Mouse (Mus musculus): Measurements from ENCODE around the gene Pdlim4. TPM values are rescaled to one million over a fixed set of nuclear protein-coding genes. Genes with fewer than 3 reads are reported as not detected.
"Not testable (repeated sequence)": the region's sequence is repeated elsewhere in the genome, so short reads cannot be mapped to it uniquely, and the experiment has no call there.

The Pdlim4 gene
- total and polyA plus RNA-seq, 2 experiments from 2014 or later = 30.9 to 47.9 TPM

GRCm38 (mm10) chr11:54056132-54056531, 12.7 kb downstream of the Pdlim4 start:
- Histone ChIP-seq H3K4me1 (ENCODE audit: insufficient read depth) (peaks cover 17% of the 10 kb centered on the region), H3K9me3 (ENCODE audit: low read length) (no peaks in the 10 kb centered on the region), H3K27me3 (ENCODE audit: insufficient read depth, low read length) (no peaks in the 10 kb centered on the region), H3K36me3 (ENCODE audit: insufficient read depth) (no peaks in the 10 kb centered on the region), H3K9ac (no peak overlapping the region), H3K4me2 (ENCODE audit: low read depth) (no peak overlapping the region), H3K4me3 (ENCODE audit: low read depth, low read length) (no peak overlapping the region), H3K27ac (ENCODE audit: low read depth, low read length) (no peak overlapping the region)
- TF ChIP-seq CTCF (IDR thresholded peaks at IDR 0.05; ENCODE audit: low read depth) = peak; percentile 32; the same call in 1 of the 2 replicates
- peak; percentile 45 for DNase-seq
- 0 out of 2 replicates have a peak, but pooled peaks have one; percentile 2 for ATAC-seq
- WGBS = 31% methylated on average over 8 of the region's 8 CpGs

DNA sequence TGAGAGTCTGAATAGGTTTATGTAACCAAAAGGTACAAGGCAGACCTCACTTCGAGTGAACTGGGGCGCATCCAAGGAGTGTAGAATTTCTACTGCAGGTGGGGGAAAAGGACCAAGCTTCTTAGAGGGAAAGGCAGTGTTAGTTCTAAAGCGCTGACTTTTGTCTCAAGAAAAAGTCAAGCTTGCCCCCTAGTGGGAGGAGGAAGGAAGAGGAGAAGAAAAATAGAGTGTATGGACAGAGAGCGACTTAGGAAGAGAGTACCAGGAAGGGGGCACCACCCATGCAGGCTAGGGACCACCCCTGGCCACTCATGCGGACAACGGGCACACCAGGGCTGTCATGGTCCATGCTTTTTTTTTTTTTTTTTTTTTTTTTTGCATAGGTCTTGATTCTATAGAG, 14.6 kb downstream of the Pdlim4 start:
- DNase-seq = peak; percentile 73
- Histone ChIP-seq H3K9me3 (ENCODE audit: low read length) (no peaks in the 10 kb centered on the region), H3K27ac (ENCODE audit: low read depth, low read length) (no peak overlapping the region), H3K4me3 (ENCODE audit: low read depth, low read length) (no peak overlapping the region), H3K9ac (no peak overlapping the region), H3K36me3 (ENCODE audit: insufficient read depth) (no peaks in the 10 kb centered on the region), H3K4me2 (ENCODE audit: low read depth) (no peak overlapping the region), H3K27me3 (ENCODE audit: insufficient read depth, low read length) (no peaks in the 10 kb centered on the region), H3K4me1 (ENCODE audit: insufficient read depth) (peaks cover 13% of the 10 kb centered on the region)
- no peak; the same call in 1 of the 2 replicates for ATAC-seq
- TF ChIP-seq CTCF (IDR thresholded peaks at IDR 0.05; ENCODE audit: low read depth) = peak; percentile 83
- 42% methylated on average over 6 of the region's 6 CpGs for WGBS

DNA sequence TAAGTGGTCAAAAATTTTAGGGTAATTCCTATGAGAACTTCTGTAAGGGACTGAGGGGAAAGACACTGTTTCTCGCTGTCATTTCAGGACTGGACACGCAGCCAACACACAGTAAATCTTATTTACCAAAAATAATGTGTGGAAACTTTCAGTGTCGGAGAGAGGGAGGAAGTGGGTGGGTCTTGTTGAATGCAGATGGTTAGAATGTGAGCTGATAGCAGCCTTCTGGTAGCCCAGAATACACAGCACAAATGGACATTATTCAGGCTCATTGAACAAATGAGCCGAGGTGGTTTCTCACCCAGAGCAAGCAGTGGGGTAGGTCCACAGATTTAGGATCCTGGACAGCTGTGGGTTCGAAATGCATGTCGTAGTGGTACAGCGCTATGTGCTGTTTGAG, 15.7 kb downstream of the Pdlim4 start:
- Histone ChIP-seq H3K36me3 (ENCODE audit: insufficient read depth) (no peaks in the 10 kb centered on the region), H3K27me3 (ENCODE audit: insufficient read depth, low read length) (no peaks in the 10 kb centered on the region), H3K9ac (no peak overlapping the region), H3K27ac (ENCODE audit: low read depth, low read length) (no peak overlapping the region), H3K4me2 (ENCODE audit: low read depth) (no peak overlapping the region), H3K9me3 (ENCODE audit: low read length) (no peaks in the 10 kb centered on the region), H3K4me3 (ENCODE audit: low read depth, low read length) (no peak overlapping the region), H3K4me1 (ENCODE audit: insufficient read depth) (peaks cover 1% of the 10 kb centered on the region)
- TF ChIP-seq CTCF (IDR thresholded peaks at IDR 0.05; ENCODE audit: low read depth) = no peak
- no peak for ATAC-seq
- DNase-seq = no peak
- 86% methylated on average over 7 of the region's 7 CpGs for WGBS

GRCm38 (mm10) chr11:54052128-54052527, 16.7 kb downstream of the Pdlim4 start:
- Histone ChIP-seq H3K4me2 (ENCODE audit: low read depth) (no peak overlapping the region), H3K36me3 (ENCODE audit: insufficient read depth) (no peaks in the 10 kb centered on the region), H3K4me1 (ENCODE audit: insufficient read depth) (no peaks in the 10 kb centered on the region), H3K4me3 (ENCODE audit: low read depth, low read length) (no peak overlapping the region), H3K9me3 (ENCODE audit: low read length) (no peaks in the 10 kb centered on the region), H3K9ac (no peak overlapping the region), H3K27me3 (ENCODE audit: insufficient read depth, low read length) (no peaks in the 10 kb centered on the region), H3K27ac (ENCODE audit: low read depth, low read length) (no peak overlapping the region)
- DNase-seq (no peak), ATAC-seq (no peak)
- whole genome bisulfite sequencing = 93% methylated on average over 5 of the region's 5 CpGs
- no peak for TF ChIP-seq CTCF (IDR thresholded peaks at IDR 0.05; ENCODE audit: low read depth)

DNA sequence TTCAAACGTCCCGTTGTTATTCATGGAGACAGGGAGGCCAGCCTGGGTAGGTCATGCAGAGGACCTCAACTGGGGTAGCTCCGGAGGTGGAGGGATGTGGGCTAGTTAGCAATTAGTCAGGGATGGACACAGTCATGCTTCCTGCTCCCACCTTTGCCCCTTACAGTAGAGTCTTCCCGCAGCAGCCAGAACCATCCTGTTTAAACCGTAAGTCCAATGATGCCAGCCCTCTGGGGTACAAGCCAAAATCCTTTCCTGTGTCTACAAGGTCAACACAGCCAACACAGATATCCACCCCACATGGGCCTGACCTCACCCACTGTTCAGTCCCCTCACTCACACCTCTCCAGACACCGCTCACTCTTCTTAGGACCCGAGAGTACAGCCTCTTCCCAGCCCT, 17.7 kb downstream of the Pdlim4 start:
- no peak overlapping the region for H3K9ac ChIP-seq
- no peaks in the 10 kb centered on the region for H3K36me3 ChIP-seq (ENCODE audit: insufficient read depth)
- H3K9me3 ChIP-seq (ENCODE audit: low read length) = no peaks in the 10 kb centered on the region
- no peak overlapping the region for H3K4me2 ChIP-seq (ENCODE audit: low read depth)
- TF ChIP-seq CTCF (IDR thresholded peaks at IDR 0.05; ENCODE audit: low read depth) = no peak
- no peak for DNase-seq
- ATAC-seq = no peak
- no peaks in the 10 kb centered on the region for H3K4me1 ChIP-seq (ENCODE audit: insufficient read depth)
- no peaks in the 10 kb centered on the region for H3K27me3 ChIP-seq (ENCODE audit: insufficient read depth, low read length)
- 90% methylated on average over 7 of the region's 7 CpGs for WGBS
- no peak overlapping the region for H3K27ac ChIP-seq (ENCODE audit: low read depth, low read length)
- H3K4me3 ChIP-seq (ENCODE audit: low read depth, low read length) = no peak overlapping the region

- ATAC-seq (no peak), DNase-seq (no peak)
- H3K9me3 ChIP-seq (ENCODE audit: low read length) = no peaks in the 10 kb centered on the region
- no peaks in the 10 kb centered on the region for H3K36me3 ChIP-seq (ENCODE audit: insufficient read depth)
- TF ChIP-seq CTCF (IDR thresholded peaks at IDR 0.05; ENCODE audit: low read depth) = no peak
- H3K4me3 ChIP-seq (ENCODE audit: low read depth, low read length) = no peak overlapping the region
- WGBS = 63% methylated on average over 2 of the region's 2 CpGs
- H3K4me1 ChIP-seq (ENCODE audit: insufficient read depth) = no peaks in the 10 kb centered on the region
- H3K4me2 ChIP-seq (ENCODE audit: low read depth) = no peak overlapping the region
- H3K9ac ChIP-seq = no peak overlapping the region
- H3K27ac ChIP-seq (ENCODE audit: low read depth, low read length) = no peak overlapping the region
- no peaks in the 10 kb centered on the region for H3K27me3 ChIP-seq (ENCODE audit: insufficient read depth, low read length)
These were observed 18.6 kb downstream of the Pdlim4 start for GRCm38 (mm10) chr11:54050205-54050604.

GRCm38 (mm10) chr11:54040676-54041075, 28.1 kb downstream of the Pdlim4 start:
- no peaks in the 10 kb centered on the region for H3K36me3 ChIP-seq (ENCODE audit: insufficient read depth)
- 90% methylated on average over 6 of the region's 6 CpGs for WGBS

GRCm38 (mm10) chr11:54032872-54033271, 35.9 kb downstream of the Pdlim4 start:
- WGBS = 100% methylated on average over 1 of the region's 3 CpGs
- H3K4me3 ChIP-seq (ENCODE audit: low read depth, low read length); DNase-seq: not testable (repeated sequence)

More at GRCm38 (mm10) chr11:54040676-54041075, 28.1 kb downstream of the Pdlim4 start:
- no peaks in the 10 kb centered on the region for H3K27me3 ChIP-seq (ENCODE audit: insufficient read depth, low read length)
- DNase-seq (no peak), ATAC-seq (no peak)
- no peak overlapping the region for H3K27ac ChIP-seq (ENCODE audit: low read depth, low read length)
- H3K4me2 ChIP-seq (ENCODE audit: low read depth) = no peak overlapping the region
- no peak for TF ChIP-seq CTCF (IDR thresholded peaks at IDR 0.05; ENCODE audit: low read depth)
- H3K9ac ChIP-seq = no peak overlapping the region
- no peak overlapping the region for H3K4me3 ChIP-seq (ENCODE audit: low read depth, low read length)
- H3K4me1 ChIP-seq (ENCODE audit: insufficient read depth) = no peaks in the 10 kb centered on the region
- H3K9me3 ChIP-seq (ENCODE audit: low read length) = no peaks in the 10 kb centered on the region

More at GRCm38 (mm10) chr11:54032872-54033271, 35.9 kb downstream of the Pdlim4 start:
- not testable (repeated sequence) for H3K9me3 ChIP-seq (ENCODE audit: low read length); H3K4me1 ChIP-seq (ENCODE audit: insufficient read depth); H3K36me3 ChIP-seq (ENCODE audit: insufficient read depth); H3K9ac ChIP-seq; ATAC-seq; H3K27me3 ChIP-seq (ENCODE audit: insufficient read depth, low read length); H3K4me2 ChIP-seq (ENCODE audit: low read depth); H3K27ac ChIP-seq (ENCODE audit: low read depth, low read length)

Measured in forebrain, postnatal 0 days (tissue).